Mouse (Mus musculus) thymus, adult 18-20 months (tissue): ENCODE measurements around the gene C1galt1.

ENCODE experiments used
- DNase-seq, 2 experiments: peaks; one replicate each; pipeline ENCODE4 v3.0.0; 2022; ENCODE audit warnings: mixed read lengths in 2 of 2

C1galt1 gene

GRCm38 (mm10) chr6:7844802-7845679 is at the start of gene C1galt1:
Gene C1galt1, plus strand, starts transcription at chr6:7844842.
- DNase-seq, result peak; percentile 54 to 56

- DNase-seq, result peak; percentile 4 to 12
Measured at GRCm38 (mm10) chr6:7799969-7800368, 44.7 kb upstream of the C1galt1 start.

GRCm38 (mm10) chr6:7803765-7804542 is 40.7 kb upstream of the C1galt1 start:
- DNase-seq, result no peak

- DNase-seq, result no peak
Measured at GRCm38 (mm10) chr6:7814146-7814545, 30.5 kb upstream of the C1galt1 start.

- no peak for DNase-seq
Measured at GRCm38 (mm10) chr6:7816233-7816632, 28.4 kb upstream of the C1galt1 start.

- DNase-seq, result no peak
Measured at GRCm38 (mm10) chr6:7822688-7823087, 22.0 kb upstream of the C1galt1 start.

GRCm38 (mm10) chr6:7830793-7831192 is 13.8 kb upstream of the C1galt1 start:
- peak in 1 of 2 experiments; percentile 14 for DNase-seq

- no peak for DNase-seq
Measured at GRCm38 (mm10) chr6:7832564-7833175, 12.0 kb upstream of the C1galt1 start.

GRCm38 (mm10) chr6:7843726-7844411 is 773 bp upstream of the C1galt1 start:
- DNase-seq, result peak; percentile 75 to 89

GRCm38 (mm10) chr6:7844412-7844801 is 235 bp upstream of the C1galt1 start:
- DNase-seq, result peak; percentile 97 to 99

- DNase-seq, result no peak
Measured at GRCm38 (mm10) chr6:7845680-7846017, 1.0 kb downstream of the C1galt1 start.

GRCm38 (mm10) chr6:7846726-7847439 is 2.2 kb downstream of the C1galt1 start:
- peak in 1 of 2 experiments; percentile 57 for DNase-seq

- peak in 1 of 2 experiments; percentile 14 for DNase-seq
Measured at GRCm38 (mm10) chr6:7847890-7848508, 3.4 kb downstream of the C1galt1 start.

GRCm38 (mm10) chr6:7848714-7849113 is 4.1 kb downstream of the C1galt1 start:
- no peak for DNase-seq

- no peak for DNase-seq
Measured at GRCm38 (mm10) chr6:7851036-7851435, 6.4 kb downstream of the C1galt1 start.

GRCm38 (mm10) chr6:7852919-7853318 is 8.3 kb downstream of the C1galt1 start:
- no peak for DNase-seq

- no peak for DNase-seq
Measured at GRCm38 (mm10) chr6:7853461-7853860, 8.8 kb downstream of the C1galt1 start.

GRCm38 (mm10) chr6:7856682-7857290 is 12.1 kb downstream of the C1galt1 start:
- DNase-seq, result peak in 1 of 2 experiments; percentile 20

GRCm38 (mm10) chr6:7857356-7858247 is 13.0 kb downstream of the C1galt1 start:
- no peak for DNase-seq

- DNase-seq, result no peak
Measured at GRCm38 (mm10) chr6:7858586-7858985, 13.9 kb downstream of the C1galt1 start.
